Mouse (Mus musculus): Measurements from ENCODE around the gene Myog. TPM values are rescaled to one million over a fixed set of nuclear protein-coding genes. Genes with fewer than 3 reads are reported as not detected.

The Myog gene
- polyA plus RNA-seq (2017; shearing (Covaris generic)), result not detected

DNA sequence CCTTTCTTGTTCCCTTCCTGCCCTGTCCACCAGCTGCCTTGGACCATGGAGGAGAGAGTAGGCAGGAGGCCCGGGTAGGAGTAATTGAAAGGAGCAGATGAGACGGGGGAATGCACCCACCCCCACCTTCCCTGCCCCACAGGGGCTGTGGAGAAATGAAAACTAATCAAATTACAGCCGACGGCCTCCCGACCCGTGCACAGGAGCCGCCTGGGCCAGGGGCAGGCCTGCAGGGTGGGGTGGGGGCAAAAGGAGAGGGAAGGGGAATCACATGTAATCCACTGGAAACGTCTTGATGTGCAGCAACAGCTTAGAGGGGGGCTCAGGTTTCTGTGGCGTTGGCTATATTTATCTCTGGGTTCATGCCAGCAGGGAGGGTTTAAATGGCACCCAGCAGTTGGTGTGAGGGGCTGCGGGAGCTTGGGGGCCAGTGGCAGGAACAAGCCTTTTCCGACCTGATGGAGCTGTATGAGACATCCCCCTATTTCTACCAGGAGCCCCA, at the start of gene Myog:
TSS of gene Myog (plus strand) at position 392 of the 502 bp plus-strand sequence.

DNA sequence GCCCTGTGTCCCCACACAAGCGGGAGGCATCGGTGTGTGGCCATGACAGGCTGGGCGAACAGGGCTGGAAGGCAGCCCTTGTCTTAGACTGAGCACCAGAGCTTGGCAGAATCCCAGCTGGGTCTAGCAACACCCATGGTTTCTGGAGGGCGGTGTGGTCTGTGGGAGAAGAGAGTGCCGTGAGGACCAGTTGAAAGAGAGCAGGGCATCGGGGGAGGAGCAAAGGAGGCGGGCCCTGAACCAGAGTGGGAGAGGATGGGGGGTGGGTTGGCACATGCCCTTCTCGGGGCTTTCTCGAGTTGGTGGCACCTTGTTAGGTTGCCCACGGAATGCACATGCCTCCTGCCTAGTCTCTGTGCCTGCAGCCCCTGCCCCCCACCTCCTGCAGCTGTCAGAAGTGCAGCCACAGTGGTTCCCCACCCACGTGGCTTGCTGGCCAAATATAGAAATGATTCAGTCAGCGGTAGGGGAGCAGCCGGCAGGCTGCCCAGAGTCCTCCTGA, 43.0 kb downstream of the Myog start, which contains the start of gene Ppfia4:
TSS of gene Ppfia4 (minus strand) at position 159 of the 502 bp plus-strand sequence.

Other genes starting within 250 kb of the Myog start
- 1,500 TPM for gene Btg2, start 210.9 kb upstream of the Myog start, polyA plus RNA-seq (2017; shearing (Covaris generic))
- gene Chit1, start 178.7 kb upstream of the Myog start, polyA plus RNA-seq (2017; shearing (Covaris generic)), result 0.67 TPM
- gene Chil1, start 107.8 kb upstream of the Myog start, polyA plus RNA-seq (2017; shearing (Covaris generic)), result 0.83 TPM
- not detected for gene Mybph, start 96.5 kb upstream of the Myog start, polyA plus RNA-seq (2017; shearing (Covaris generic))
- 0.16 TPM for gene Adora1, start 54.6 kb upstream of the Myog start, polyA plus RNA-seq (2017; shearing (Covaris generic))
- gene Ppfia4, start 42.9 kb downstream of the Myog start, polyA plus RNA-seq (2017; shearing (Covaris generic)), result not detected
- 112 TPM for gene Tmem183a, start 72.0 kb downstream of the Myog start, polyA plus RNA-seq (2017; shearing (Covaris generic))
- not detected for gene 4933406M09Rik, start 96.0 kb downstream of the Myog start, polyA plus RNA-seq (2017; shearing (Covaris generic))
- 23.7 TPM for gene Cyb5r1, start 115.6 kb downstream of the Myog start, polyA plus RNA-seq (2017; shearing (Covaris generic))
- gene Adipor1, start 125.4 kb downstream of the Myog start, polyA plus RNA-seq (2017; shearing (Covaris generic)), result 119 TPM
- gene Klhl12, start 165.5 kb downstream of the Myog start, polyA plus RNA-seq (2017; shearing (Covaris generic)), result 24.5 TPM
- gene Rabif, start 204.7 kb downstream of the Myog start, polyA plus RNA-seq (2017; shearing (Covaris generic)), result 30.5 TPM

Measured in effector memory CD4-positive, alpha-beta T cell, adult 7 months (primary cell).